Mouse (Mus musculus) CH12.LX (cell line): ENCODE results near the gene Cops4. TPM values are rescaled to one million over a fixed set of nuclear protein-coding genes. Genes with fewer than 3 reads are reported as not detected.

Source experiments
- DNase-seq: peaks from one replicate; pipeline ENCODE4 v3.0.0-alpha.2; 2013; ENCODE audit errors: extremely low read depth
- H3K27ac ChIP-seq: 2 replicates; pipeline ENCODE4 v1.5.1; 2012; ENCODE audit warnings: low read depth, mild to moderate bottlenecking, control low read depth, moderate library complexity; ENCODE audit not compliant: insufficient read depth
- H3K27me3 ChIP-seq: replicated peaks from 2 replicates; pipeline ENCODE3; 2012; ENCODE audit warnings: inconsistent platforms
- H3K36me3 ChIP-seq, 2 experiments: replicated peaks in 1 of 2; 2 replicates each; pipeline versions ENCODE3 to v1.6.1; 2012; ENCODE audit warnings: inconsistent platforms in 1 of 2, low read length in 1 of 2, mild to moderate bottlenecking in 1 of 2, mixed read lengths in 1 of 2, moderate library complexity in 1 of 2; ENCODE audit not compliant: control insufficient read depth in 1 of 2, insufficient read depth in 1 of 2
- H3K4me1 ChIP-seq, 2 experiments: 2 replicates each; pipeline ENCODE4 v1.6.1; 2012; ENCODE audit warnings: inconsistent platforms in 1 of 2, moderate library complexity in 1 of 2; ENCODE audit not compliant: insufficient read depth in 2 of 2, control insufficient read depth in 1 of 2
- H3K4me2 ChIP-seq: 2 replicates; pipeline ENCODE4 v1.6.1; 2012; ENCODE audit warnings: low read depth, mild to moderate bottlenecking, control low read depth; ENCODE audit not compliant: poor library complexity, insufficient read depth, severe bottlenecking
- H3K4me3 ChIP-seq, 3 experiments: fragments of 150-350 bp in 1 of 3; sonication (generic) in 1 of 3; replicated peaks in 1 of 3; 2 replicates each; pipeline versions ENCODE3 to v1.5.1; 2011 to 2012; ENCODE audit warnings: low read depth in 2 of 3, low read length in 2 of 3, mild to moderate bottlenecking in 2 of 3, moderate library complexity in 2 of 3, control low read depth in 1 of 3, improper control_type of control experiment in 1 of 3, inconsistent platforms in 1 of 3, mixed read lengths in 1 of 3; ENCODE audit not compliant: poor library complexity in 1 of 3
- H3K79me2 ChIP-seq: replicated peaks from 2 replicates; pipeline ENCODE4 v1.6.1; 2012; ENCODE audit warnings: mild to moderate bottlenecking, moderate library complexity; ENCODE audit not compliant: control insufficient read depth, poor library complexity, insufficient read depth, severe bottlenecking; ENCODE audit errors: extremely low read depth
- H3K9ac ChIP-seq: 2 replicates; pipeline ENCODE4 v1.6.1; 2012; ENCODE audit warnings: low read depth, mild to moderate bottlenecking, control low read depth, moderate library complexity; ENCODE audit not compliant: insufficient read depth
- H3K9me3 ChIP-seq: replicated peaks from 2 replicates; pipeline ENCODE3; 2012; ENCODE audit warnings: low read length, inconsistent platforms, mixed read lengths
- CHD1 ChIP-seq: IDR thresholded peaks from 2 replicates; pipeline ENCODE4 v1.6.1; 2012; ENCODE audit warnings: low read depth, low read length, improper control_type of control experiment, inconsistent platforms
- ELF1 ChIP-seq: IDR thresholded peaks from 2 replicates; pipeline ENCODE4 v1.6.1; 2014; ENCODE audit warnings: low read depth, mild to moderate bottlenecking, inconsistent platforms, low read length, improper control_type of control experiment
- ETS1 ChIP-seq: conservative IDR thresholded peaks from 2 replicates; pipeline ENCODE4 v1.6.1; 2012; ENCODE audit warnings: low read depth, mild to moderate bottlenecking, inconsistent platforms, low read length, improper control_type of control experiment, moderate library complexity
- GABPA ChIP-seq: IDR thresholded peaks from 2 replicates; pipeline ENCODE4 v1.6.1; 2012; ENCODE audit warnings: low read depth, low read length, improper control_type of control experiment, inconsistent platforms; ENCODE audit not compliant: insufficient replicate concordance
- HCFC1 ChIP-seq: IDR thresholded peaks from 2 replicates; pipeline ENCODE4 v1.6.1; 2012; ENCODE audit warnings: low read depth, mild to moderate bottlenecking, inconsistent platforms, low read length, improper control_type of control experiment
- IRF4 ChIP-seq: IDR thresholded peaks from 2 replicates; pipeline ENCODE4 v1.6.1; 2014; ENCODE audit warnings: low read depth, mild to moderate bottlenecking, inconsistent platforms, low read length, improper control_type of control experiment
- JUND ChIP-seq: conservative IDR thresholded peaks from 2 replicates; pipeline ENCODE4 v1.6.1; 2011; ENCODE audit warnings: low read depth, low read length, improper control_type of control experiment
- KAT2A ChIP-seq: IDR thresholded peaks from 2 replicates; pipeline ENCODE4 v1.6.1; 2012; ENCODE audit warnings: low read length, improper control_type of control experiment, inconsistent platforms; ENCODE audit not compliant: insufficient replicate concordance
- MAFK ChIP-seq: IDR thresholded peaks from 2 replicates; pipeline ENCODE4 v1.6.1; 2011; ENCODE audit warnings: low read length, improper control_type of control experiment; ENCODE audit not compliant: insufficient replicate concordance
- MAX ChIP-seq: IDR thresholded peaks from 2 replicates; pipeline ENCODE4 v1.6.1; 2011; ENCODE audit warnings: low read length, improper control_type of control experiment
- MXI1 ChIP-seq: IDR thresholded peaks from 2 replicates; pipeline ENCODE4 v1.6.1; 2011; ENCODE audit warnings: mild to moderate bottlenecking, low read depth, low read length, improper control_type of control experiment
- MYC ChIP-seq: IDR thresholded peaks from 2 replicates; pipeline ENCODE4 v1.6.1; 2011; ENCODE audit warnings: low read depth, mild to moderate bottlenecking, improper control_type of control experiment, low read length
- NELFE ChIP-seq: IDR thresholded peaks from 2 replicates; pipeline ENCODE4 v1.6.1; 2011; ENCODE audit warnings: low read depth, low read length, improper control_type of control experiment
- NRF1 ChIP-seq: IDR thresholded peaks from 2 replicates; pipeline ENCODE4 v1.6.1; 2014; ENCODE audit warnings: low read depth, mild to moderate bottlenecking, inconsistent platforms, low read length, improper control_type of control experiment, moderate library complexity
- POLR2A ChIP-seq: IDR thresholded peaks from 2 replicates; pipeline ENCODE4 v1.6.1; 2011; ENCODE audit warnings: low read depth, mild to moderate bottlenecking, improper control_type of control experiment, low read length
- RAD21 ChIP-seq: IDR thresholded peaks from 2 replicates; pipeline ENCODE4 v1.6.1; 2011; ENCODE audit warnings: low read depth, mild to moderate bottlenecking, low read length, improper control_type of control experiment, moderate library complexity
- SIN3A ChIP-seq: IDR thresholded peaks from 2 replicates; pipeline ENCODE4 v1.6.1; 2012; ENCODE audit warnings: low read length, improper control_type of control experiment, inconsistent platforms
- SMC3 ChIP-seq: IDR thresholded peaks from 2 replicates; pipeline ENCODE4 v1.6.1; 2011; ENCODE audit warnings: low read depth, low read length, improper control_type of control experiment
- UBTF ChIP-seq: IDR thresholded peaks from 2 replicates; pipeline ENCODE4 v1.6.1; 2012; ENCODE audit warnings: low read depth, mild to moderate bottlenecking, inconsistent platforms, low read length, improper control_type of control experiment, moderate library complexity
- USF1 ChIP-seq: IDR thresholded peaks from 2 replicates; pipeline ENCODE4 v1.6.1; 2014; ENCODE audit warnings: low read depth, mild to moderate bottlenecking, inconsistent platforms, low read length, improper control_type of control experiment
- USF2 ChIP-seq: conservative IDR thresholded peaks from 2 replicates; pipeline ENCODE4 v1.6.1; 2011; ENCODE audit warnings: low read depth, low read length, improper control_type of control experiment
- ZC3H11A ChIP-seq: IDR thresholded peaks from 2 replicates; pipeline ENCODE4 v1.6.1; 2012; ENCODE audit warnings: low read depth, mild to moderate bottlenecking, inconsistent platforms, low read length, improper control_type of control experiment
- ZKSCAN1 ChIP-seq: IDR thresholded peaks from 2 replicates; pipeline ENCODE4 v1.6.1; 2012; ENCODE audit warnings: low read depth, inconsistent platforms, low read length, improper control_type of control experiment, borderline replicate concordance
- ZMIZ1 ChIP-seq: IDR thresholded peaks from 2 replicates; pipeline ENCODE4 v1.6.1; 2012; ENCODE audit warnings: low read depth, mild to moderate bottlenecking, inconsistent platforms, low read length, improper control_type of control experiment
- ZNF384 ChIP-seq: IDR thresholded peaks from 2 replicates; pipeline ENCODE4 v1.6.1; 2012; ENCODE audit warnings: low read depth, low read length, improper control_type of control experiment, inconsistent platforms
- dilution Hi-C: fragments of 300-500 bp; cut with MboI; formaldehyde crosslinking; loops from 2 replicates; pipeline ENCODE4 v1.14.3; 2020; ENCODE audit warnings: low sequenced_read_pairs; ENCODE audit not compliant: extremely low pct_unique_long_range_greater_than_20kb, extremely low pct_ligation_motif_present
- in situ Hi-C: fragments of 300-500 bp; cut with MboI; formaldehyde crosslinking; loops from 3 replicates; pipeline ENCODE4 v1.14.3; 2019; ENCODE audit warnings: low sequenced_read_pairs, low pct_ligation_motif_present, low pct_unique_long_range_greater_than_20kb, mixed read lengths
- polyA plus RNA-seq: library from polyadenylated mRNA; unstranded; fragments of >175 nt; gene quantifications from 2 replicates; pipeline ENCODE4 v1.2.1, GENCODE M21; 2012; ENCODE audit warnings: low read depth; ENCODE audit not compliant: insufficient read length
- total RNA-seq, 2 experiments: library from RNA; depleted of rRNA; stranded (reverse); fragments of 300-350 nt in 1 of 2; fragments of >200 nt in 1 of 2; gene quantifications; 2 replicates each; pipeline ENCODE4 v1.2.3; 2012 to 2014

Cops4 gene
- total and polyA plus RNA-seq, 3 experiments, result 122 to 264 (median 133) TPM

DNA sequence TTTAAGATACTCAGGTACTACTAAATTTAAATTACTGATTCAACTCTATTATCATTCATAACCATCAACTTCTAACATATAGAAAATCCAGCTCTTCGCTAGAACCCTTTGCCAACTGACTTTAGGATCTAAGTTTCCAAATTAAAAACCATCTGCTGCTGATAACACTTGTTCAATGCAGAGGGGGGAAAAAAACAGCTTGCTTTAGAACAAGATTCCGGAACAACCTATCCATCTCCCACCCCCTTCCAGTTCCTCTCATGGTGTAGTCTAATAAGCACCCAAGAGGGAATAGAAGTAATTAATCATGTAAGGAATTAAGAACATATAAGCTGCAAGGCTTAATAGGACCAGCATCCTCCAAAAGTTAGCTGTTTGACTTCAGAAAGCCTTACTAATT is 18.9 kb upstream of the Cops4 start:
- H3K27me3 ChIP-seq, result no peaks in the 10 kb centered on the region
- H3K4me3 ChIP-seq, result peak overlapping the region; percentile 64 to 95 (median 88)
- in situ Hi-C loops, result no loop called here
- H3K9ac ChIP-seq, result peak overlapping the region; percentile 42
- peaks cover 0 to 2% of the 10 kb centered on the region in 2 experiments for H3K36me3 ChIP-seq
- H3K4me2 ChIP-seq, result peak overlapping the region; percentile 94
- TF ChIP-seq ZNF384, result no peak
- no peak for TF ChIP-seq MAX
- TF ChIP-seq RAD21, result no peak
- TF ChIP-seq POLR2A, result no peak
- TF ChIP-seq CHD1, result no peak
- H3K27ac ChIP-seq, result no peak overlapping the region
- H3K79me2 ChIP-seq, result peaks cover 51% of the 10 kb centered on the region
- dilution Hi-C loops, result no loop called here
- no peaks in the 10 kb centered on the region for H3K9me3 ChIP-seq
- H3K4me1 ChIP-seq, result peaks cover 3 to 20% of the 10 kb centered on the region in 2 experiments; a peak in 3 of 4 replicates
- DNase-seq, result no peak

DNA sequence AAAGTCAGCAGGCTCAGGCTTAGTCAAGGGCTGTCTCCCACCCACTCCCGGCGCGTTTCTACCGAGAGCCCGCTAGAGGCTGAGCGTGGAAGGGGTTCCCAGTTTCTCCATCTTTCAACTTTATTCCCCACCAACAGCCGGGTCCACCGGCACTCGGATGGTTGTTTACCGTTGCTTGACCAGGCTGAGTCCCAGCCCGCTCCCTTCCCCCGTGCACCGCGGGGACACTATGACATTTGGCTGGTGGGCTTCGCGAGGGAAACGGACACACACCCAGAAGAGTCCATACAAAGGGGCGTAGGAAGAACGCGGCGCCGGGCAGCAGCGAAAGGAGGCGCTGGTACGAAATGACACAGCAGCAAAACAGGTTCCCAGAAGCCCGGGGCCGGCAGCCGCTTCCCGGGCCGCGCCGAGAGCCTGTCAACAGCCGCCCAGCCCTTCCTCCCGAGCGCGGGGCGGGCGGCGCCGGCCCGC is 18.2 kb upstream of the Cops4 start:
- in situ Hi-C loops, result no loop called here
- H3K27ac ChIP-seq, result peak overlapping the region; percentile 63
- H3K4me3 ChIP-seq, result peak overlapping the region; percentile 64 to 95 (median 88)
- H3K36me3 ChIP-seq, result no peaks in the 10 kb centered on the region
- H3K79me2 ChIP-seq, result peaks cover 45% of the 10 kb centered on the region
- dilution Hi-C loops, result no loop called here
- H3K27me3 ChIP-seq, result no peaks in the 10 kb centered on the region
- H3K4me2 ChIP-seq, result peak overlapping the region; percentile 94
- H3K9ac ChIP-seq, result peak overlapping the region; percentile 42
- no peaks in the 10 kb centered on the region for H3K9me3 ChIP-seq
- DNase-seq, result no peak
- TF ChIP-seq SIN3A (peak; percentile 69), MXI1 (peak; percentile 13; the same call in 1 of the 2 replicates), ZMIZ1 (peak; percentile 0; the same call in 1 of the 2 replicates), JUND (no peak), RAD21 (no peak), UBTF (peak; percentile 6; the same call in 1 of the 2 replicates)
- H3K4me1 ChIP-seq, result peaks cover 5 to 22% of the 10 kb centered on the region in 2 experiments; a peak in 3 of 4 replicates

- Histone ChIP-seq H3K27me3 (no peaks in the 10 kb centered on the region), H3K79me2 (peaks cover 39% of the 10 kb centered on the region), H3K4me2 (peak within 1 kb of the TSS; percentile 94), H3K9ac (peak within 1 kb of the TSS; percentile 42), H3K9me3 (no peaks in the 10 kb centered on the region), H3K4me1 (peaks cover 9 to 29% of the 10 kb centered on the region in 2 experiments), H3K36me3 (no peaks in the 10 kb centered on the region), H3K4me3 (peak within 1 kb of the TSS; percentile 64 to 95 (median 88)), H3K27ac (peak within 1 kb of the TSS; percentile 63)
- peak; percentile 95 for DNase-seq
- in situ Hi-C loops (no loop called here), dilution Hi-C loops (no loop called here)
- TF ChIP-seq UBTF, result no peak; the same call in 1 of the 2 replicates
- TF ChIP-seq GABPA, result no peak
- peak; percentile 86 for TF ChIP-seq MXI1
- 0 out of 2 replicates have a peak, but pooled peaks have one; percentile 25 for TF ChIP-seq HCFC1
- peak; percentile 77 for TF ChIP-seq NRF1
- TF ChIP-seq ELF1, result peak; percentile 44; the same call in 1 of the 2 replicates
- peak; percentile 79 for TF ChIP-seq IRF4
- peak; percentile 63; the same call in 1 of the 2 replicates for TF ChIP-seq MAFK
- no peak for TF ChIP-seq USF2
- TF ChIP-seq USF1, result peak; percentile 80
- no peak; the same call in 1 of the 2 replicates for TF ChIP-seq SMC3
- TF ChIP-seq MYC, result no peak
- TF ChIP-seq NELFE, result peak; percentile 53; the same call in 1 of the 2 replicates
- TF ChIP-seq ZKSCAN1, result no peak
- TF ChIP-seq ETS1, result peak; percentile 80
- TF ChIP-seq ZNF384, result no peak
- TF ChIP-seq KAT2A, result no peak
- no peak for TF ChIP-seq ZC3H11A
- TF ChIP-seq CHD1, result no peak
Observed at GRCm38 (mm10) chr5:100500458-100500961, 17.6 kb upstream of the Cops4 start, which contains the start of gene Lin54. Lin54 (minus strand) TSS chr5:100500639.
